Mouse (Mus musculus) NIH3T3 (cell line): Measurements from ENCODE around the gene Bves.
"Not testable (repeated sequence)": the region's sequence is repeated elsewhere in the genome, so short reads cannot be mapped to it uniquely, and the experiment has no call there.

Source experiments
- DNase-seq: peaks from one replicate; pipeline ENCODE4 v3.0.0-alpha.2; 2012; ENCODE audit warnings: low read depth

The Bves gene

DNA sequence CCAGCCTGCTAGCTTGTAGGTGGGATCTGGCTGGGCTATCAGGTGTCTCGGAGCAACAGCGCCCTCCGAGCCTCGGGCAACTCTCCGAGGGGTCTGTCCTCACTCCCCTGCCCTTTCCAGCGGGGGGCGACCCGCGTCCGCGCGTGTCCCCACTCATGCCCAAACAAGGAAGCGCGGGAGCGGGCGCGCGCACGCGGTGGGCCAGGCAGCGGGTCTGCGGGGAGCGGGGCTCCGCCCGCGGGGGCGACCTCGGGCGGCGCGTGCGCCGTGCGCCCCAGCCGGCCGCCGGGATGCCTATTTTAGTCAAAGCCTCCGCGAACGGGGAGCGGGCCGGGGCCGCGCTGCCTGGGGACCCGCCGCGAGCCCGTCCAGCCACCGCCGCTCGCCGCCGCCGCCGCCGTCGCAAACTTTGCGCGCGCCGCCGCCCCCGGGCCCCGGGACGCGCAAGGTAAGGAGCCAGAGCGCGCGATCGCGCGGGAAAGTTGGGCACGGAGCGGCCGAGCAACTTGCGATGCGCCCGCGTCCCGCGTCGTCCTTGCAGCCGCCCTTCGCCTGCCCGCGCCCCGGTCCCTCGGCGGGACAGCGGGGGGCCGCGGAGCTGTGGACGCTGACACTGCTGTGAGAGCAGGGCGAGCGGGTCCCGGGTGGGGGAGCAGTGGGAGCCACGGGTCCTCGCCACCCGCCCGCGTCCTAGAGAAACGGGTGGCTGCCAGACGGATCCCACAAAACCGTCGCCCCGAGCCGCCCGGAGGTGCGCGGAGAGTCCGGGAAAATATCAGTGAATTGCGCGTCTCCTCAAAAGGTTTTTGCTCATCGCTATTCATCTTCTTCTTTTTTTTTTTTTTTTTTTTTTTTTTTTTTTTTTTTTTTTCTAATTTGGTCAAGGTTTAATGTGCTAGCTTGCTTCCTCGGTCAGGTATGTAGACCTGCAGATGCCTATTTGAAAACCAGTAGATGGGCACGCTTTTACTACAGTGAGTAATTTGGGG lies at the start of gene Bves:
TSS of gene Bves (plus strand) at position 339 of the 989 bp plus-strand sequence.
- no peak for DNase-seq

DNA sequence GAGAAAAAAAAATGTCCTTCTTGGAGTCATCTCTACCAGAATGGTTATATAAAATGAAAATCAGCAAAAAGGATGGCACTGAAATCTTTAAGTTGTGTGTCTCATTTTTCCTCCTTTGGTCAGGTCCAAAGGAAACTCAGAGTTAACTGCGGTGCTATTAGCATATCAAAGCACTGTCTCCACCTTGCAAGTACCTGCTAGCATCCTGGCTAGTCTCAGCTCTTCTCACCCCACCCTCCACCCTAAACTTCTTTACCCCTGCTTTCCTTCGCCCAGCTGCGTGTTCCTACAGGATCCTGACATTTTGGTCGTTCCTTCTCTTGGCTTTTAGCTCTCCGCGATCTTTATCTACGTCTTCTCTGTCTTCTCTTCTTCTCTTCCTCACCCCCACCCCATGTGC lies 47.2 kb upstream of the Bves start:
- no peak for DNase-seq

DNA sequence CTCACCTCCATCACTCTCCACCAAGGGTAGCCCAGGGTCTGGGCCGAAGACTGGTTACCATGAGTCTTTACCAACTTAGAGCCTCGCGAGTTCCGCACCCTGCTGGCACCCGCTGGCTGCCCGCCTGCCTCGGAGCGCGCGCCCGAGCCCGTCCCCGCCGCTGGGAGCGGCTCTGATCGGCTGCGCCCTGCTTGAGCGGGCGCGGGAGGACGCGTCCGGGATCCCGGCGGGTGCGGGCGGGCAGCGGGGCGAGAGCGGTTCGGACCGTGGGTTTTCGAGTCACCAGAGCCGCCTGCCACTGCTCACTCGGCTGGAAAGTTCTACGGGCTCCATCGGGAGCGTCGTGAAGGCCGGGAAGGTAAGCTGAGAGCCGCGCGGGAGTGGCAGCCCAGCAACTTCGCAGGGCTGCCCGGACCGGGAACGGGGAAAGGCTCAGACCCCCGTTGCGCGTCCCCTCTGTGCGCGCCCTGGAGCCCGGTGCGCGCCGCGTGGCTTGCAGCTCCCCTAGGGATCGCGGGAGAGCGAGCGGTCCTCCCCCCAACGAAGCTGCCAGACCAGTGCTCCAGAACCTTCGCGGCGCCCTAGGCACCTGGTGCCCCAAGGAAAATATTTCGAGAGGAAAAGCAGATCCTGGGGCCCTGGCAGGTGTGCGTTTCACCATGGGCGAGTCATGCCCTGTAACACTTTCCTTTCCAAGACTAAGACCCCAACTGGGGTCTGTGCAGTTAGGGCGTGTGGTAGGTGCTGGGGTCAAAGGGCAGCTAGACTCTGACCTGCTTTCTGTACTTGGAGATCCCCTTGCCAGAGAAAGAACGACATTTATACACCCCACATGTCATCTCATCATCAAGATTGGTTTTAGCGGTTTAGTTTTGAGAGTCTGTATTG lies 46.1 kb upstream of the Bves start:
- no peak for DNase-seq

DNA sequence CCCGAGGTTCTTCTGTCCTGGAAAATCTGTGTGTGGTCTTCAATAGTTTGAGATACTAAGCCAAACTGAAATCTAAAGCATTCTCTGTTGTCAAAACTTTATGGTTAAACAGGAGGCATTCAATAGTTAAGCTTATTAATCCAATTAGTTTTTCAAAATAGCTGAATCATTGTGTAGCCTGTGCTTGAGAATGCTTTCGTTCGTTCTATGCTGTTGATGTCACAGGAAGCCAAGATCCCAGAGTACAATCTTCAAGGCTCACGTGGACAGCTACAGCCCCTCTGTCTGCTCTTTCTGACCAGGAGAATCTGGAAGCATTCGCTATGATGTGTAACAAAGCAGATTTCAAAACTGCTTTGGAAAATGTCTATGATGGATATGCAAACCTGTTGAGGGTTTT lies 45.0 kb upstream of the Bves start:
- DNase-seq: no peak

DNA sequence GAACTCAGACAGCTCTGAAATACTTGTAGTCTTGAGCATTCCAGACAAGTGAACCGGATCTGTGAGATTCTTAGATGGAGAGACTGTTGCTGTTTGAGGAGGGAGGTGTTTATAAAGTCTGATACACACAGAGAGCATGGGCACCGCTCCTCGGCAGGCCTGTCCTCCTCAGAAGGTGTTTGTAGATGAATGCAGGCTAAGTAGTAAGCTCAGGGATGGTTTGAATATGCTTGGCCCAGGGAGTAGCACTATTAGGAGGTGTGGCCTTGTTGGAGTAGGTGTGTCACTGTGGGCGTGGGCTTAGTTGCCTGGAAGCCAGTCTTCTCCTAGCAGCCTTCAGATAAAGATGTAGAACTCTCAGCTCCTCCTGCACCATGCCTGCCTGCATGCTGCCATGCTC lies 43.4 kb upstream of the Bves start:
- not testable (repeated sequence) for DNase-seq

DNA sequence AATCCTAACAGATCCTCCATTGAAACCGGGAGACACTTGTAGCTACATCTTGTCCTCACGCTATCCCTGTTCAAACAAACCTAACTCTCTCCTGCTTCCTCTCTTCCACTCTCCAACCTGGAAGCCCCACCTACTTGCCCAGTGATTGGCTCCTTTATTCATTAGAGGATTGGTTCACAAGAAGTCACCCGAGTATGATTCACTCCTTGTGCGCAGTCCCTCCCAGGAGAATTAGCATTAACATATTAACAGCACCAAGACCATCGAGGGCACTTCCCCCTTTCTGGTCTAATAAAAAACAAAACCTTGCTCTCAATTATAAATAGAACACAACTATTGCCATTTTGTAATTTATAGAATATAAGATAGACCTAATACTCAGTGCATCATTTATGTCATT lies 40.5 kb upstream of the Bves start:
- DNase-seq: no peak

DNA sequence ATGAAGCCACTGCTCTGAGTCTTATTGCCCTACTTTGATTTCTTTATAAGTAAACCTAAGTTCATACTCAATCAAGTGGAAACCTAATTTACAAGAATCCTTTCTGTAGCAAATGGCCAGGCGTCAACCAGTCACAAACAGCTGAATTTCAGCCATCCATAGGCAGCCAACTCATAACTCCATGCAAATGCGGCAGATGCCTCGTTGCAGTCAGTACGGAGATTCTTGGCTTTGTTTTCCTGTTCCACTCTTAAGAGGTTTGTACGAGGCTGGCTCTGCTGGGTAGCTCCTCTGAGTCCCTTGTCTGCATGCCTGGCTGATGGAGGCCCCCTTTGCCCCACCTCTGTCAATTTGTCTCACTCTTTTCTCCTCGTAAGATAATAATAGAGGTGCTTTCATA lies 37.1 kb upstream of the Bves start:
- DNase-seq: no peak

DNA sequence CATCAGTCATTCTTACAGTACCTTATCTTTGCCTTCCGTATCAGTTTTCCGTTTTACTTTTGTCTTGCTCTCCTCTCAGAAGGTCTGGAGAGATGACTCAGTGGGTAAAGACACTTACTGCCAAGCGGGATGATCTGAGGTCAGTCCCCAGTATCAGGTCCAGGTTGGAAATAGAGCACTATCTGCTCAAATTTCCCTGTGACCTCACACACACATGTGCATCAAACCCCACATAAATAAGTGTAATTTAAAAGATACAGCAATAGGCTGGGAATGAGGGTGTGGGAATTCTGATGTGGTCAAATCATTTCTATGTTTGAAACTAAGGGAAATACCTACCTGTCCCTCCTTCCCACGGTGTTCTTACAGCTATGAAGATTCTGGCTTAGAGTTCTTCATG lies 36.1 kb upstream of the Bves start:
- no peak for DNase-seq

DNA sequence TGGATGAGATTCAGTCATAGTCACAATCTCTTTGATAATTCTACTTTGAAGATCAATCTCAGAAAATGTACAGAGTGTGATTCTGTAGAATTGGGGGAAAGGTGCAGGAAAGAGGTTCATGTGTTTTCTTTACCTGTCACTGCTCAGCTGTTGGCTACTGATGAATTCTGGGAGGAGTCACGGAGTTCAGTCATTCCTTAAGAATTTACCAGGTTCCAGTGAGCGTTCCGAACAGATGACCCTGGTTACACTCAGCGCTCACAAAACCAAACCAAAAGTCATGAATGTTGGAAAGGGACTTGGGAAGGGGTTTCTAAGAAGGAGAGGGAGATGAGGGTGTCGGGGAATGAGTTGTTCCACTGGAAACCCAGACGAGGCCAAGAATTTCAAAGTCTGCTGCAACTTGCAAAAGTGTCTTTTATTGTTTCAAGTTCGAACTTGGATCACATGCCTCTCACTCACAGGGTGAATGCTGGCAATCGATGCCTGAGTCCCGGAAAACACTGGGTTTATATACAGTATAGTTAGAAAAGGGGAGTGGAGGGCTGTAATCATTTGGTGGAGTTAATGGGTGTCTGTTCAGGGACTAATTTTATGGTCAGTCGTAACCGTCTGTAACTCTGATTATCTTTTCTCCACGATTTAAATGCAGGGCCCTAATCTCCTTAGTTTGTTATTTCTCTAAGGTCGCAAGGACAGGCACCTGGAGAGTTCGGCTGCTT lies 32.1 kb upstream of the Bves start:
- peak; percentile 5 for DNase-seq

DNA sequence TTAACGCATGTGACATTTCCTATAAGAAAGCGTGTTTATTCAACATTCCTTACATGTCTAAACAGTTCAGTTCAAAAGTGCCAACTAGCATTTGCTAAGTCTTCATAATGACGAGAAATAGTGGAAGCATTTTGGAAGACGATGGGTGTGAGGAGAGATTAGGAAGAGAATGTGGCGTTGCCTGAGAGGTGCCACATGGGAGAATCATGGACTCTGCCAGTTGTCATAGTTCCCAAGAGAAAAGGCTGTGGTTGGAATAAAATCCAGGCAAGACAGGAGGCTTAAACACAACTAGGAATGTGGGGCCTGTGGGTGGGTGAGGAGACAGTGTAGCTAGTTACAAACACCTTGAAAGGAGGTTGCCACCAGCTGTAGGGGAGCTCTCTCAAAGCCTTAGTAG lies 30.4 kb upstream of the Bves start:
- no peak for DNase-seq

DNA sequence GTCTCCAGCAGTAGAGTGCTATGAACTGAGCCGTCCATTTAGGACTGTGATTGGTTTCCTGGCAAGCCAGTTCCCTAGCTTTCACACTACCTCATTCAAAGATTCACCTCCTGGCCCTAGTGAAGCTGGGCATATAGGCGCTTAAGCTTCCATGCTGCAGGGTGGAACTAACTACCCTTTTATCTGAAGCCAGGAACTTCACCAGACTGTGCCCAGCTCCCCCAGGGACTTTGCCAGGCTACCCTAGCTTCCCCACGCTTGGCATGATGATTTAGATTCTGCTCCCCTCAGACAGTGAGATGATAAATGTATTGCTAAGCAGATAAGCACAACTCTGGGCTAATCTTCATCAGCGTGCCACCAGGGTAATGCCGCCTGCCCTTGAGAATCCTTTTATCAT lies 24.4 kb upstream of the Bves start:
- no peak for DNase-seq

DNA sequence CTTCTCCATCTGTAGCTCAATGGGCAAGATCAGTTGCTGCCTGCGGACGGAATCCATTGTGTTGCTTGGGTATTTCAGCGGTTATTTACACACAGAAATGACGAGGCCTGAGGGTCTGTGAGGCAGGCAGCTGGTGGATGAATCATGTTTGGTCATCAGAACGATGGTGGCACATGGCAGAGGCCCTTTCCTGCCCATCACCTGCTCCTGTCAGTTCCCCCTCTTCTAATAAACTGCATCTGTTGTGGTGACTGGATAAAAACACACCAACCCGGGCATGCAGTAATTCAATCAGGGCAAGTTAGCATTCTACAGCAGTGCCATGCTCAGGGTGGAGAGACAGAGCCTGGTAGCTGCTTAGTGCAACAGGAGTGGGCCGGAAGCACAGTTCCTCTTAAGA lies 23.9 kb upstream of the Bves start:
- no peak for DNase-seq

DNA sequence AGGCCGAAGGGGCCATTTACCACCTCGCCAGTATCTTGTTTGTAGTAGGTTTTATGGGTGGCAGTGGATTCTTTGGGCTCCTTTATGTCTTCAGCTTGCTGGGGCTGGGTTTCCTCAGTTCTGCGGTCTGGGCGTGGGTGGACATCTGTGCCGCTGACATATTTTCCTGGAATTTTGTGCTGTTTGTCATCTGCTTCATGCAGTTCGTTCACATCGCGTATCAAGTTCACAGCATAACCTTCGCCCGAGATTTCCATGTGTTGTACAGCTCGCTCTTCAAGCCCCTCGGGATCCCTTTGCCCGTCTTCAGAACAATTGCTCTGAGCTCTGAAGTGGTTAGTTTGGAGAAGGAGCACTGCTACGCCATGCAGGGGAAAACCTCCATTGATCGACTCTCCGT lies 20.7 kb upstream of the Bves start:
- peak; percentile 17 for DNase-seq

DNA sequence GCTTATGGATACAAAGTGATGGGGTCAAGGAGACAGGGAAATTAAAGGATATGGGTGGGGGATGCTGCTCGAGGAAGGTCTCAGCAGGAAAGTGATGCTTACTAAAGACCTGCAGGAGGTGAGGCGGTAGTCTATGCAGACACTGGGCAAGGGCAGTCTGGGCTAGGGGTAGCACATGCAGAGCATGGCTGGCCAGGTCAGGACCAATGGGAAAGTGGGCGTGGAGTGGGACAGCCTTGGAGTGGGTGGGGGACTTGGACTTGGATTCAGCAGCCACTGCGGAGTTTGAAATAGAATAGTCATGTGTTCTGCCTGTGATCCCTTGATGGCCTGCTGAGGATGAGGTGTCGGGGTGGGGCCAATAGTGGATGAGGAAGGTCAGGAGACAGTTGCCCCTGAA lies 16.6 kb upstream of the Bves start:
- DNase-seq: no peak

DNA sequence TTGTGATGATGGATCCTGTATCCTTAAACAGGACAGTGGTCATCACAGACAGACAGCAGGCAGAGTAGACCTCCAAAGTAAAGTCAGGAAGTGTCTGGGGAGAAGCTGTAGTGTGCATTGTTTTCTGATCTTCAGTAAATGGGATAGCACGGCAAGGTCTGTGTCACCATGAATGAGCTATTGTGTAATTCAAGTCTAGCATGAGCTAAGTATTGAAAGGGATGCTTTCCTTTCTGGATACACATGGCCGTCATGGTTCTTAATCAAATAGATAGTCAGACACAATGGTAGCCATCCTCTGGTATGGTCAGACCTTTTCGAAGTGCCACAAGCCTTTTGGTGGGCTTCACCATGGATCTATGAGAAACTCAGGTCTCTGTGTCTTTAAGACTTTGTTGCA lies 15.3 kb upstream of the Bves start:
- no peak for DNase-seq

DNA sequence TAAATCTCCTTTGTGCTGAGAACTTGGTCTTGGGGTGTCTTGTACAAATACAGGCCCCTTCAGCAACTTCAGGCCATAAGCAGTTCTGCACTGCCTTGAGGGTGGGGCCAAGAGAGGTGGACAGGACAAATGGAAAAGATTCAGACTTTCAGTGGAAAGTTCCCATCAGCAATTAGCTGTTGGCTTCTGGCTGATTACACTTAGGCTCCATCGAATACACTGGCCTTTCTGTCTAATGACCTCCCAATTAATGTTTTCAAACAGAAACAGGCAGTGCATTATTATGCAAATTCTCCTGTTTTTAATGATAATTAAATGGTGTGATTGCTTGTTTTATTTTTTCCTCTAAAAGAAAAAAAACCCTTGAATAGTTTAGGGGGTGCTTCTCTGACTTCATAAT lies 11.4 kb upstream of the Bves start:
- no peak for DNase-seq

DNA sequence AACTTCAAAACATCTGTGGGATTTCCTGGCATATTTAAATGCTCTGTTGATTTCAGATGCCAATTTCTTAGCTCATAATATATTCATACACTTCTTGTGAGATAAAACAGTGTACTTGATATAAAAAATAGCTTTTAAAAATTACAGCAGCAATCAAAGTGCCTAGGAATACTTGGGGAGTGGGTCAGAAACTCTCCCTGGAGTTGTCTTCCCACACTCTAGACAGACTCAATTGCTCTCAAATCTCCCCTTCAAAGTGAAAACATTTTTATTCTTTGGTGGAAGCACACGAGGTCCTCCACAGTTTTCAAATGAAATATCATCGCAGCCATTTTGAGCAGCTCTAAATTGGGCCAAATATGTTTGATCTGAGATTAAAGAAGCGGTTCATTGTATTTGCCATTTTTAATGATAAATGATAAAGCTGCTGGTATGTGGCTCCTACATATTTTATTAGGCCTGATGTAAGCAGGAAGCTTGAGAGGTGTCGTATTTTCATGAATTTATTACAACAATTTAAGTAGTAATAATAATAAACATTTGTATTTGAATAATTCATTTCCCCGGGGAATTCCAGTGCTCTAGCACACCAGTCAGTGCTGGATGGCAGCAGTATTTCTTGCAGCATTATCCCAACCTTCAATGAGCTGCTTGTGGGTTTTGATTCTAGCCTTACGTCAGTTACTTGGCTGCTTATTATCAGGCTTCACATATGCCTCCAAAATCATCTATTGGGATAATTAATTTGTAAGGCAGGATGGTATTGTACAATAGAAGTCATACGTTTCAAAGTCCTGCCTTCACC lies 7.2 kb upstream of the Bves start:
- DNase-seq: no peak

DNA sequence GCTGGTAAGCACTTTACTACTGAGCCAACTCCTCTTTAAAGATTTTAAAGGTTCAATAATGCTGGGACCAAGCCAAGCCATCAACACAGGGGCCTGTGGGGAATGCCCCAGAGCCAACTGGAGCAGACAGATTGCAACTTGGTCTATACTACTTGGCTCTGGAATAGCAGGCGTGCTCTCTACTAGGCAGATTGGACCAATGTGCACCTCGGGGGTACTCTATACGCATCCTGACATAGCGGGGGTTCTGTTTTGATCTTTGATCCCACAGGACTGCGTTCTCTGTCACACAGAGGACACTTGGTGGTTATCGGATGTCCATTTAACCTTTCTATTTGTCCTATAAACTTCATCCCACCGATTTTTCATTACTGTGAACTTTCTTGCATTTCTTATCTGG lies 647 bp upstream of the Bves start:
- no peak for DNase-seq

DNA sequence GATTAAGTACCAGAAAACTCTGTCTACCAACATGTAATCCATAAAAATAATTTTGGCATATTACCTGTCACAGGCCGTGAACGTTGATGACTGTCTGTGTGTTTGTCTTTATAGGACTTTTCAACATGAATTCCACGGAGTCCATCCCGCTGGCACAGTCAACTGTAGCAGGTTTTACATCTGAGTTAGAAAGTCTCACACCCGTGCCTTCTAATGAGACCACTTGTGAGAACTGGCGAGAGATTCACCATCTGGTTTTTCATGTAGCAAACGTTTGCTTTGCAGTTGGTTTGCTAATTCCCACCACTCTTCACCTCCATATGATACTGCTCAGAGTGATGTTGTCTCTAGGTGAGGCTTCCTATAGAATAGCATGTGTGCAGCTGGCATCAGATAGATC lies 3.5 kb downstream of the Bves start:
- no peak for DNase-seq

DNA sequence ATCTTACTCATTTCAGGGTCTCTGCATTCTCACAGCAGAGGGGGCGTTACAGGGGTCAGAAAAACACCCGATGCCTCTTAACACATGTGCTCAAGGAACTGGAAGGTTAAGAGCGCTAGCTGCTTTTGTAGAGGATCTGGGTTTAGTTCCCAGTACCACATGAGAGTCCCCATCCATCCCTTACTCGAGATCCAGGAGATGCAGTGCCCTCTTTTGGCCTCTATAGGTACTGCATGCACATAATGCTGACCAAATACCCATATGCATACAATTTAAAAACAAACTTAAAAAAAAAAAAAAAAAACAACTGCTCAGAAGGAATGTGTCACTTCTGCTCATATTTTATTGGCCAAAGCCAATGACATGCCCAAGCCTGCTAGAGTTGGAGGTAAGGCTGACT lies 8.8 kb downstream of the Bves start:
- peak; percentile 9 for DNase-seq

DNA sequence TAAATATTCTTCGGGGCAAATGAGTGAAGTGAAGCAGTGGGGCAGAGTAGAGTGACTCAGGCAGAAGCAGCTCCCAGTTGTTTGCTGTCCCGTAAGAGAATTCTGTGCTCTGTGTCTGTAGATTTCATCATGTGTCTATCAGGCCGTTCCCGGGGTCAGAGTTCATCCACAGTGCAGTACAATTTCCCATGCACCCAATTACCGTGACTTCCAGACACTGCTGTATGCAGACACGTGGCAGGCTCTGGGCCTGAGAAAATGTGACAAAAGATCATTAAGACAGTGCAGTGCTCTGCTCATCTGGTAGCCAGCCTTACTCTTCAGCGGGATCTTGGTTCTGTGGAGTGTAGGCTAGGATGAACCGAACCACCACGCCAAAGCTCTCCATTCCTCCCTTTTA lies 9.6 kb downstream of the Bves start:
- no peak for DNase-seq

DNA sequence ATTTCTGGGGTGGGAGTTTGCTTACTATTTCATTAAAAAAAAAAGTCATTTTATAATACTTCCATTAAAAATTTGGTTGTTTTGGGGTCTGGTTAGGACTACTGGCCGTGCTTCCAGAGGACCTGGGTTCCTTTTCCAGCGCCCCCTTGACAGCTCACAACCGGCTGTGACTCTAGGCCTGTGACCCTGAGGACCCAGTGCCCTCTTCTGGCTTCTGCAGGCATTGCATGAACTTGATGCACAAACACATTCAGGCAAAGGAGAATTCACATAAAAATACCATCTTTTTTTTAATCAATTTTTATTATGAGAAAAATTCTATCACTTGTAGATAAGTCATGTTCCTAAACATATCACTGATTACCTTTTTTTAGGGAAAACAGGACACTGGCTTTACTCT lies 12.6 kb downstream of the Bves start:
- DNase-seq: not testable (repeated sequence)
